ENCODE assay signal across 15 mouse cellular contexts in the genomic region with DNA sequence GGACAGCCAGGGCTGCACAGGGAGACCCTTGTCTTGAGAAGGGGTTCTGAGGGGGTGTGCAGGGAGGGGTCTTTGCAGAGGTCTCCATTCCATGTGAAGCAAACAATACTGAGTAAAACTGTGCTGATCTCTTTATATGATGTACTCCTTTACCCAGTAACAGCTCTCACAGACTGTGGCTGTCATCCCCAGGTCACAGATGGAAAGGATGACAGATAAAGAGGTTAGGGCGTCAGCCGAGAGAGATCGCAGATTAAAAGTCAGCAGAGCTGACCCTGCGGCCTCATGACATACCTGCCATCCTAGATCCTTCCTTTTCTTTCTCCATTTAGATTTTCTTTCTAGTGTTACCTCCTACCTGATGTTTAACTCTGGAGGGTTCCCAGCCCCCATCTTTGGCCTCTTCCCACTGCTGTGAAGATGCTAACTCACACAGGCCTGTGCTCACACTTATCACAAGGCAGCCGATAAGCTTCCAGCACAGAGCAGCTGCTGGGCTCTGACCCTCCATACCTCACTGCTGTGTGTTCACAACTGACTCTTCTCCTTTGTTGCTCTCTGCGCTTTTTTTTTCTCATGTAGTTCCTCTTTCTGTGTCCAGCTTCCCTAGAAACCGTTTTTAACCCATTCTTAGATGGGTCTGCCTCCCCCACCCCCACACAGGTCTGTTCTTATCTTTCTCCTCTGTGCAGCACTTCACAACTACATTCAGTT. TPM values are rescaled to one million over a fixed set of nuclear protein-coding genes. Genes with fewer than 3 reads are reported as not detected.
DNase-seq lines count a peak whose midpoint lies in the region; ATAC-seq and TF ChIP-seq lines count a peak whose summit lies in the region.
"Had no signal": no experiment of that assay in that cellular context is flagged by ENCODE, and none has a peak within 500 bp of the region (broad histone marks: within the 10 kb centered on the region; RNA-seq: fewer than 3 reads in every experiment).

No protein-coding gene starts in this region.

- H3K9ac ChIP-seq in heart, embryonic 12.5 days: no peak overlapping the region
- no peak overlapping the region for H3K9ac ChIP-seq in CH12.LX (ENCODE audit: insufficient read depth, low read depth)
- H3K9ac ChIP-seq in midbrain, embryonic 15.5 days: no peak overlapping the region
- H3K9ac ChIP-seq: limb, embryonic 15.5 days; midbrain, embryonic 13.5 days had no signal

- peak overlapping the region; percentile 60 for H3K27ac ChIP-seq in heart, embryonic 12.5 days (ENCODE audit: poor library complexity, severe bottlenecking)
- H3K27ac ChIP-seq in CH12.LX (ENCODE audit: insufficient read depth, low read depth): no peak overlapping the region
- H3K27ac ChIP-seq in midbrain, embryonic 15.5 days: no peak overlapping the region
- H3K27ac ChIP-seq: limb, embryonic 15.5 days; midbrain, embryonic 13.5 days had no signal

- H3K4me2 ChIP-seq in heart, embryonic 12.5 days: 0 out of 2 replicates have a peak overlapping the region, but pooled peaks have one; percentile 27
- peak overlapping the region; percentile 9; the same call in 1 of the 2 replicates for H3K4me2 ChIP-seq in CH12.LX (ENCODE audit: insufficient read depth, low read depth, poor library complexity, severe bottlenecking)
- no peak overlapping the region for H3K4me2 ChIP-seq in midbrain, embryonic 15.5 days
- H3K4me2 ChIP-seq: limb, embryonic 15.5 days; midbrain, embryonic 13.5 days had no signal

- no peak for TF ChIP-seq CTCF in CH12.LX (conservative IDR thresholded peaks at IDR 0.05 in 1 of 2, IDR thresholded peaks at IDR 0.05 in 1 of 2; ENCODE audit: low read depth in 2 of 2, low read length in 2 of 2)

- TF ChIP-seq POLR2A in CH12.LX (IDR thresholded peaks at IDR 0.05; ENCODE audit: low read depth, low read length): no peak

- H3K9me3 ChIP-seq in heart, embryonic 12.5 days (replicated peaks): no peaks in the 10 kb centered on the region
- no peaks in the 10 kb centered on the region for H3K9me3 ChIP-seq in CH12.LX (replicated peaks; ENCODE audit: low read length)
- no peaks in the 10 kb centered on the region for H3K9me3 ChIP-seq in midbrain, embryonic 15.5 days
- H3K9me3 ChIP-seq: limb, embryonic 15.5 days; midbrain, embryonic 13.5 days had no signal

- H3K4me3 ChIP-seq in heart, embryonic 12.5 days: no peak overlapping the region
- H3K4me3 ChIP-seq in CH12.LX (replicated peaks in 1 of 3; ENCODE audit: low read depth in 2 of 3, low read length in 2 of 3, poor library complexity in 1 of 3): no peak overlapping the region
- H3K4me3 ChIP-seq in midbrain, embryonic 15.5 days: no peak overlapping the region
- H3K4me3 ChIP-seq: limb, embryonic 15.5 days; midbrain, embryonic 13.5 days had no signal

- TF ChIP-seq EP300 in CH12.LX (IDR thresholded peaks at IDR 0.05; ENCODE audit: low read length): no peak; the same call in none of the 2 replicates

- no peak for TF ChIP-seq RAD21 in CH12.LX (IDR thresholded peaks at IDR 0.05; ENCODE audit: low read depth, low read length)

- H3K79me2 ChIP-seq in CH12.LX (replicated peaks; ENCODE audit: control insufficient read depth, extremely low read depth, insufficient read depth, poor library complexity, severe bottlenecking): peaks cover 8% of the 10 kb centered on the region; the same call in 1 of the 2 replicates

- no peak for DNase-seq in heart, adult 11 months
- peak; percentile 66 for DNase-seq in CH12.LX (ENCODE audit: extremely low read depth)
- DNase-seq in urinary bladder, adult 18-20 months (ENCODE audit: low spot score in 2 of 2): no peak
- no peak for DNase-seq in adrenal gland, adult (ENCODE audit: inconsistent age in 2 of 2, low spot score in 1 of 2)
- DNase-seq: kidney, adult 2 months; thymus, postnatal 14 days had no signal

- H3K27me3 ChIP-seq in heart, embryonic 12.5 days (replicated peaks): no peaks in the 10 kb centered on the region
- no peaks in the 10 kb centered on the region for H3K27me3 ChIP-seq in CH12.LX (replicated peaks)
- H3K27me3 ChIP-seq in midbrain, embryonic 15.5 days (replicated peaks): no peaks in the 10 kb centered on the region
- H3K27me3 ChIP-seq: limb, embryonic 15.5 days; midbrain, embryonic 13.5 days had no signal

- peak; percentile 83 for ATAC-seq in heart, embryonic 12.5 days (ENCODE audit: insufficient number of reproducible peaks, low FRiP score)
- ATAC-seq in granulocyte monocyte progenitor cell, adult 5-6 weeks (replicated peaks; ENCODE audit: poor library complexity, severe bottlenecking): peak; percentile 94
- ATAC-seq in megakaryocyte, adult 5-6 weeks (ENCODE audit: poor library complexity, severe bottlenecking): peak; percentile 89
- no peak for ATAC-seq in midbrain, embryonic 15.5 days (replicated peaks)
- ATAC-seq: midbrain, embryonic 13.5 days had no signal

- WGBS in heart, embryonic 12.5 days: 21% methylated on average over 7 of the region's 7 CpGs
- WGBS in midbrain, embryonic 15.5 days: 85% methylated on average over 7 of the region's 7 CpGs

- H3K4me1 ChIP-seq in heart, embryonic 12.5 days (replicated peaks): peaks cover 54% of the 10 kb centered on the region
- peaks cover 4 to 29% of the 10 kb centered on the region in 2 experiments; a peak in 2 of 4 replicates for H3K4me1 ChIP-seq in CH12.LX (ENCODE audit: control insufficient read depth in 1 of 2, insufficient read depth in 2 of 2)
- H3K4me1 ChIP-seq in midbrain, embryonic 15.5 days: no peaks in the 10 kb centered on the region

- in situ Hi-C loops in CH12.LX (cut with MboI; ENCODE audit: low pct_ligation_motif_present, low pct_unique_long_range_greater_than_20kb, low sequenced_read_pairs): no loop called here

- peaks cover 11% of the 10 kb centered on the region for H3K36me3 ChIP-seq in heart, embryonic 12.5 days
- H3K36me3 ChIP-seq in CH12.LX (replicated peaks in 1 of 2; ENCODE audit: control insufficient read depth in 1 of 2, insufficient read depth in 1 of 2, low read length in 1 of 2): peaks cover 4 to 44% of the 10 kb centered on the region in 2 experiments
- H3K36me3 ChIP-seq in midbrain, embryonic 15.5 days (replicated peaks): no peaks in the 10 kb centered on the region

- dilution Hi-C loops in CH12.LX (cut with MboI; ENCODE audit: extremely low pct_ligation_motif_present, extremely low pct_unique_long_range_greater_than_20kb, low sequenced_read_pairs): no loop called here

TF ChIP-seq in CH12.LX, 34 proteins besides CTCF, POLR2A, EP300 and RAD21:
- TF ChIP-seq ZNF384 (IDR thresholded peaks at IDR 0.05; ENCODE audit: low read depth, low read length) (peak; percentile 93), GABPA (IDR thresholded peaks at IDR 0.05; ENCODE audit: insufficient replicate concordance, low read depth, low read length) (no peak), NRF1 (IDR thresholded peaks at IDR 0.05; ENCODE audit: low read depth, low read length) (no peak), ETS1 (conservative IDR thresholded peaks at IDR 0.05; ENCODE audit: low read depth, low read length) (no peak), CHD2 (IDR thresholded peaks at IDR 0.05; ENCODE audit: low read length) (peak; percentile 39; the same call in 1 of the 2 replicates), MEF2A (IDR thresholded peaks at IDR 0.05; ENCODE audit: borderline replicate concordance, low read depth, low read length) (0 out of 2 replicates have a peak, but pooled peaks have one; percentile 30), MAFK (IDR thresholded peaks at IDR 0.05; ENCODE audit: insufficient replicate concordance, low read length) (no peak)

RNA-seq across cellular contexts. Expression of a gene that starts 39.4 kb away (rescaled TPM):
- 14.1 and 15.7 TPM in 2 replicates for polyA plus RNA-seq in heart, embryonic 12.5 days (2016; fragmentation: Nextera tagmentation; extraction: Ambion mirVana)
- total RNA-seq in CH12.LX (2012; rRNA removed) (1.7 and 3.2 TPM in 2 replicates), CH12.LX (2014; rRNA removed) (not detected in 2 replicates)
- 6.9 and 10.9 TPM in 2 replicates for polyA plus RNA-seq in CH12.LX (2012; ENCODE audit: insufficient read length, low read depth)
- not detected in 2 replicates for total RNA-seq in granulocyte monocyte progenitor cell, adult 5-6 weeks (2014; fragmentation: Nextera tagmentation)
- 0.26 TPM in 1 of 2 replicates, not detected in the other for total RNA-seq in granulocyte monocyte progenitor cell, adult 5-6 weeks (2017)
- not detected in 2 replicates for total RNA-seq in megakaryocyte, adult 5-6 weeks (2015)
- not detected in 2 replicates for total RNA-seq in megakaryocyte, adult 5-6 weeks (2017)
- polyA plus RNA-seq in midbrain, embryonic 15.5 days (2015; fragmentation: Nextera tagmentation; extraction: Ambion mirVana): 43.4 and 51.0 TPM in 2 replicates
- total RNA-seq: gastrocnemius, postnatal 4 days; layer of hippocampus, postnatal 10 days had no signal
- polyA plus RNA-seq: kidney, adult 2 months; spleen, adult 2 months had no signal

RNA-seq across cellular contexts. Expression of a gene that starts 47.8 kb away (rescaled TPM):
- polyA plus RNA-seq in heart, embryonic 12.5 days (2016; fragmentation: Nextera tagmentation; extraction: Ambion mirVana): 18.2 and 18.9 TPM in 2 replicates
- total RNA-seq in CH12.LX (2012; rRNA removed) (13.6 and 14.3 TPM in 2 replicates), CH12.LX (2014; rRNA removed) (12.1 and 14.9 TPM in 2 replicates)
- polyA plus RNA-seq in CH12.LX (2012; ENCODE audit: insufficient read length, low read depth): 18.3 and 29.2 TPM in 2 replicates
- total RNA-seq in granulocyte monocyte progenitor cell, adult 5-6 weeks (2014; fragmentation: Nextera tagmentation): 42.8 and 43.9 TPM in 2 replicates
- 21.7 and 26.5 TPM in 2 replicates for total RNA-seq in granulocyte monocyte progenitor cell, adult 5-6 weeks (2017)
- 33.1 and 33.6 TPM in 2 replicates for total RNA-seq in megakaryocyte, adult 5-6 weeks (2015)
- 22.8 and 24.6 TPM in 2 replicates for total RNA-seq in megakaryocyte, adult 5-6 weeks (2017)
- 35.1 and 47.1 TPM in 2 replicates for polyA plus RNA-seq in midbrain, embryonic 15.5 days (2015; fragmentation: Nextera tagmentation; extraction: Ambion mirVana)
